Mouse (Mus musculus) hindbrain, postnatal 0 days (tissue): ENCODE results near the gene Sgpp2. TPM values are rescaled to one million over a fixed set of nuclear protein-coding genes. Genes with fewer than 3 reads are reported as not detected.

ENCODE experiments used
- ATAC-seq: fragments of 200-750 bp; cut with Nextera tagmentation; 2 replicates; pipeline ENCODE4 v1.8.0; 2017; ENCODE audit warnings: mild to moderate bottlenecking, moderate TSS enrichment, moderate library complexity
- DNase-seq: peaks from one replicate; pipeline ENCODE4 v3.0.0-alpha.2; 2015; ENCODE audit warnings: low spot score
- H3K27ac ChIP-seq: fragments of 300-500 bp; sonication (generic); 2 replicates; pipeline ENCODE4 v1.5.1; 2014; ENCODE audit warnings: mild to moderate bottlenecking
- H3K27me3 ChIP-seq: fragments of 300-500 bp; sonication (generic); 2 replicates; pipeline ENCODE4 v1.6.1; 2014; ENCODE audit warnings: low read length, mixed read lengths; ENCODE audit not compliant: insufficient read depth
- H3K36me3 ChIP-seq: fragments of 300-500 bp; sonication (generic); 2 replicates; pipeline ENCODE4 v1.6.1; 2014; ENCODE audit warnings: low read length, mixed read lengths; ENCODE audit not compliant: insufficient read depth
- H3K4me1 ChIP-seq: fragments of 300-500 bp; sonication (generic); 2 replicates; pipeline ENCODE4 v1.6.1; 2014; ENCODE audit warnings: antibody characterized with exemption, low read length, mixed read lengths; ENCODE audit not compliant: insufficient read depth
- H3K4me2 ChIP-seq: fragments of 300-500 bp; sonication (generic); 2 replicates; pipeline ENCODE4 v1.6.1; 2014; ENCODE audit warnings: low read depth, mild to moderate bottlenecking, low read length, moderate library complexity, mixed read lengths
- H3K4me3 ChIP-seq: fragments of 300-500 bp; sonication (generic); 2 replicates; pipeline ENCODE4 v1.5.1; 2014; ENCODE audit warnings: low read length
- H3K9ac ChIP-seq: fragments of 300-500 bp; sonication (generic); replicated peaks from 2 replicates; pipeline ENCODE4 v1.6.1; 2014; ENCODE audit warnings: mild to moderate bottlenecking, low read length, moderate library complexity, mixed read lengths
- H3K9me3 ChIP-seq: fragments of 300-500 bp; sonication (generic); 2 replicates; pipeline ENCODE4 v1.6.1; 2016; ENCODE audit warnings: low read length, mixed read lengths
- CTCF ChIP-seq: IDR thresholded peaks from 2 replicates; pipeline ENCODE4 v1.5.1; 2016; ENCODE audit warnings: antibody characterized with exemption, control low read depth, low read depth
- WGBS: fragments of 180-500 bp; shearing (Covaris S2); extraction: QIAGEN DNeasy Blood & Tissue Kit; methylation state at CpG from one replicate; pipeline ENCODE4 v1.1.7; 2014; 5-methylcytosine and 5-hydroxymethylcytosine counted together
- polyA plus RNA-seq: library from polyadenylated mRNA; unstranded; fragments of >200 nt; fragmentation: Nextera tagmentation; extraction: Ambion mirVana; gene quantifications from 2 replicates; pipeline ENCODE4 v1.2.1, GENCODE M21; 2015
- total RNA-seq: library from RNA; depleted of rRNA; stranded (reverse); fragments of >200 nt; gene quantifications from 2 replicates; pipeline ENCODE4 v1.2.3, GENCODE M21; 2014

Gene Sgpp2
- total and polyA plus RNA-seq, 2 experiments from 2014 or later: 3.3 to 5.0 TPM

DNA sequence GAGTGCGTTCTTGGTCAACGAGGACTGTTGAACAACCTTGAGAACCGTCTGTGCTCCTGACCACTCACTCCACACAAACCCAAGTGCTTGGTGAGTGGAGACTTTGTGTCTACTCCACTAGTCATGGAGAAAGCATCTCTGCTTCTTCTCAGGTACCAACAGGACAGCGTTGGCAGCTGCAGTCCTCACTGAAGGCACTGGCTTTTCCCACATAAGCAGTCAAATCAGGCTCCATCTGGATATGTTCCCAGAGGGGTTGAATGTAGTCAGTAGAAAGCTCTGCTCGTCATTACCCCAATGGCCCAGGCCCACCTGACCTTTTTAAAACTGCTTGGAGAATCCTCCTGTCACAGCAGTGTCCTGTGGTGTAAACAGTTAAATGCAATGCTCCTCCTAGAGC is 104.3 kb downstream of the Sgpp2 start:
- DNase-seq: no peak
- no peak overlapping the region for H3K4me2 ChIP-seq
- no peak for TF ChIP-seq CTCF
- H3K27me3 ChIP-seq: no peaks in the 10 kb centered on the region
- no peak overlapping the region for H3K4me3 ChIP-seq
- H3K27ac ChIP-seq: no peak overlapping the region
- WGBS: 83% methylated on average over 5 of the region's 5 CpGs
- H3K36me3 ChIP-seq: no peaks in the 10 kb centered on the region
- no peak for ATAC-seq
- H3K9me3 ChIP-seq: no peaks in the 10 kb centered on the region
- H3K9ac ChIP-seq: no peak overlapping the region
- H3K4me1 ChIP-seq: no peaks in the 10 kb centered on the region

DNA sequence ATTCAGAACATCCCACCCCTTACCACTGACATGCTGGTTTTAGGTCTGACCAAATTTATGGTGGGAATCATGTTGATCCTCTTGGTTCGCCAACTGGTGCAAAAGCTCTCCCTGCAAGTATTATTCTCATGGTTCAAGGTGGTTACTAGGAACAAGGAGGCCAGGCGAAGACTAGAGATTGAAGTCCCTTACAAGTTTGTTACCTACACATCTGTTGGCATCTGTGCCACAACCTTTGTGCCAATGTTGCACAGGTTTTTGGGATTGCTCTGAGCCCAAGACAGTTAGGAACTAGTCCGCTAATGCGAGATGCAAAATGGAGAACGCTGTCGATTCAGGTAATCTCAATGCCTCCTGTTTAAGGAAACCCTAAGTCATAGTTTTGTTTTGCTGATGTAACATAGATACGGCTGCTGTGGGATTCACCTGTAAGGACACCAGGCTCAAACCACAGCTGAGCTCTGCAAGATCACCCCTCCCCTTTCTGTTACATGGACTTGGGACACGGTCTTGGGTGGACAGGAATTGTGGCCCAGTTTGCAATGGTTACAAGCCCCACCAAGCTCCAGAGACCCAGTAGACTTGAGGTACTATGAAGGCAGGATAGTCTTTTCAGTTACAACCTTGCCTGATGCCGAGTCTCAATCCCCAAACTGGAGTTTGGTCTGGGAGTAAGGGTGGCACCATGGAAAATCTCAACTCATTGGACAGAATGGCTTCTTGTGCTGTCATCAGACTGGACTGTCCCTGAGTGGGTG is 107.2 kb downstream of the Sgpp2 start:
- Histone ChIP-seq H3K9ac (no peak overlapping the region), H3K4me3 (no peak overlapping the region), H3K36me3 (no peaks in the 10 kb centered on the region), H3K4me2 (no peak overlapping the region), H3K4me1 (no peaks in the 10 kb centered on the region), H3K27ac (no peak overlapping the region), H3K27me3 (no peaks in the 10 kb centered on the region), H3K9me3 (no peaks in the 10 kb centered on the region)
- 97% methylated on average over 9 of the region's 9 CpGs for WGBS
- ATAC-seq (no peak), DNase-seq (no peak)
- no peak for TF ChIP-seq CTCF

DNA sequence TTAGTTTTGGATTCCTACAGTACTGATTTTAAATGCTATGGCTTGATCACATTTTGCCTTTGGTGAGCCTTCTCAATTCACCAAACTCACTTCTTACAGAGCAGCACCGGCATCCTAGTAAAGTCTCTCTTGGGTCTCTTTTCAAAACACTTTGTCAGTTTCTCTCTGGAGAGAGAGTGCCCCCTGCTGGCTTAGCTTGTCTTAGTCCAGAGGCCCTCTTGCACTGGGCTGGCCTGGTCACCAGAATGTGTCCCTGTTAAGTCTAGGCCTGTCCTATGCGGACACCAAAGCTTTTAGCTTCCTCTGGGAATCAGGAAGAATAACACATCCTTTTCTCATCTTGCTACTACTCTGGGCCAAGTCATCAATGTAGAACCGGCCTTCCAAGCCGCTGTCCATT is 109.4 kb downstream of the Sgpp2 start:
- Histone ChIP-seq H3K4me1 (no peaks in the 10 kb centered on the region), H3K4me2 (no peak overlapping the region), H3K4me3 (no peak overlapping the region), H3K27me3 (no peaks in the 10 kb centered on the region), H3K36me3 (no peaks in the 10 kb centered on the region), H3K9ac (no peak overlapping the region), H3K27ac (no peak overlapping the region), H3K9me3 (no peaks in the 10 kb centered on the region)
- TF ChIP-seq CTCF: peak; percentile 84
- ATAC-seq: peak; percentile 87
- peak; percentile 87 for DNase-seq
- 41% methylated on average over 4 of the region's 4 CpGs for WGBS

DNA sequence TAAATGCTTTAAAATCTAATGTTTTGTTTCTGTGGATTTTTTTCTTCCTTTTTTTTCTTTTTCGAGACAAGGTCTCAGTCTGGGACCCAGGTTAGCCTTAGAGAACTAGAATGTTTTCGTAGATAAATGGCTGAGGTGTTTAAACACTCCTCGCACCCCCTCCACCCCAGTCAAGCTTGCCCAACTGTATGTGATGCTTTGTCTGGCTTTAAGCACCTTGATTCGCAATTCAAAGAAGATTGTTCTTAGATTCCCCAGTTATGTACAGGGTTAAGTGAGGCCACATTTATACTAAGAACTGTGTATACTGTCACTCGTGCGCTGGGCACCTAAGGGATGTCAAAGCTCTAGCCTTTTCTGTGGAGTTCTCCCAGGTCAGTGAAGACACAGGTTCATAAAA is 110.1 kb downstream of the Sgpp2 start:
- no peaks in the 10 kb centered on the region for H3K9me3 ChIP-seq
- H3K4me1 ChIP-seq: no peaks in the 10 kb centered on the region
- H3K4me3 ChIP-seq: no peak overlapping the region
- H3K36me3 ChIP-seq: no peaks in the 10 kb centered on the region
- TF ChIP-seq CTCF: no peak
- ATAC-seq: no peak
- WGBS: 91% methylated on average over 6 of the region's 6 CpGs
- H3K4me2 ChIP-seq: no peak overlapping the region
- no peak overlapping the region for H3K27ac ChIP-seq
- no peak for DNase-seq
- no peaks in the 10 kb centered on the region for H3K27me3 ChIP-seq
- H3K9ac ChIP-seq: no peak overlapping the region

DNA sequence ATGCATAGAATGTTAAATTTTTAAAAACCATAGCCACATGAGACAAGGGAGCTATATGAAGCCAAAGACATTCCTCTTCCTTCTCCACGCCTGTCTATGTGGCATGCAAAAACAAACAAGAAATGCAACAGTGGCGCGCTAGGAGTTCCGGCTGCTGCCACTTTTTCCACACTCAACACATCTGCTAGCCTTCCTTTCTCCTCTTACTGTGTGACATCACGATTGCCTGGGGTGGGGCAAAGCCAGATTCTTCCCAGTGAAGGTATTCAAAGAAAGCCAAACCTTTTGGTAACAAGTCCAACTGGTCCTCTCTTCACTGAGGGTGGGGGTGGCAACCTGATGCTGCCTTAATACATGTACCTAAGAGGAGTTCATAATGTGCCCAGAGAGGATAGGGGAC is 111.6 kb downstream of the Sgpp2 start:
- ATAC-seq: no peak
- WGBS: 87% methylated on average over 5 of the region's 5 CpGs
- Histone ChIP-seq H3K9ac (no peak overlapping the region), H3K4me3 (no peak overlapping the region), H3K9me3 (no peaks in the 10 kb centered on the region), H3K4me1 (no peaks in the 10 kb centered on the region; the same call in 1 of the 2 replicates), H3K36me3 (no peaks in the 10 kb centered on the region), H3K27me3 (no peaks in the 10 kb centered on the region), H3K27ac (no peak overlapping the region), H3K4me2 (no peak overlapping the region)
- TF ChIP-seq CTCF: no peak
- DNase-seq: no peak

DNA sequence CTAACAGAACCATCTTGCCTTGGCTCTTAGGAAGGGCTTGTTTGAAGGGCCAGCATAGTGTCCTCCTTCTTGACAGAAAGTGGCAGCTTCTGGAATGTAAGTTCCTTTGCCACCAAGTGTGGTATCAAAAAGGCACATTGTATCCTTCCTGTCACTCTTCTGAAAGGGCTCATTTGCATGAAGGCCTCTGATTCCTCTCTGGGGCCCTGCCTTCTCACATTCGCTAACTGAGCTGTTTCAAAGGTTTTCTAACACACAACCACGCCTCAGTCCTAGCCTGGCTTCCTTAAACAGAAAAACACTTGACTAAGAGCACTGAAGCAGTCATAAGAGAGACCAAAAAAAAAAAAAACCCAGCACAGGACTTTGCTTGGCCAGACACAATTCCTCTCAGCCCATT is 112.4 kb downstream of the Sgpp2 start:
- Histone ChIP-seq H3K4me3 (no peak overlapping the region), H3K9me3 (no peaks in the 10 kb centered on the region), H3K4me1 (no peaks in the 10 kb centered on the region; the same call in 1 of the 2 replicates), H3K36me3 (no peaks in the 10 kb centered on the region), H3K9ac (no peak overlapping the region), H3K4me2 (no peak overlapping the region), H3K27ac (no peak overlapping the region), H3K27me3 (no peaks in the 10 kb centered on the region)
- whole genome bisulfite sequencing: 32% methylated on average over 2 of the region's 2 CpGs
- no peak for TF ChIP-seq CTCF
- ATAC-seq: no peak
- no peak for DNase-seq

DNA sequence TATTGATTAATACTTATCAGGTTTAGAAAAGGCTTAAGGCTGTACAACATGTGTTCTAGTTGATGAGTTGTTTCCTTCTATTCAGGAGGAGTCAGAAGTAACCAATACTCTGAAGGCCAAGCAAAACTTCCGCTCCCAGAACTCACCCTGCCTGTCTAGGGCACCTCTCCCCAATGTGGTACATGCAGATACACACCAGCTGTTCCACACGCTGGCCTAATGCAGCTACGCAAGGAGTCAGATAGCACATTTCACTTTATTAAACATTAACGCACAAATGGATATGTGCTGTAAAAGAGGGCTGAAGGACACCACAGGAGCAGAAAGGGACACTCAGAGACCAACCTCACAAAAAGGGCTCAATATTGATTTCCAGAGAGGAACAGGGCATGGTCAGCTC is 114.7 kb downstream of the Sgpp2 start:
- TF ChIP-seq CTCF: no peak
- H3K9me3 ChIP-seq: no peaks in the 10 kb centered on the region
- no peak overlapping the region for H3K4me2 ChIP-seq
- H3K27me3 ChIP-seq: no peaks in the 10 kb centered on the region
- no peak overlapping the region for H3K4me3 ChIP-seq
- H3K36me3 ChIP-seq: no peaks in the 10 kb centered on the region
- no peaks in the 10 kb centered on the region; the same call in 1 of the 2 replicates for H3K4me1 ChIP-seq
- DNase-seq: no peak
- ATAC-seq: no peak
- no peak overlapping the region for H3K9ac ChIP-seq
- 83% methylated on average over 4 of the region's 4 CpGs for WGBS
- H3K27ac ChIP-seq: no peak overlapping the region
